Mouse (Mus musculus): Measurements from ENCODE around the gene Sf3a3.

- TF ChIP-seq GATA1 (IDR thresholded peaks at IDR 0.05; ENCODE audit: borderline replicate concordance, low read length) (no peak), FLI1 (IDR thresholded peaks at IDR 0.05; ENCODE audit: low read length) (no peak)
These were observed 11.2 kb upstream of the Sf3a3 start for GRCm38 (mm10) chr4:124703406-124703805.

All from megakaryocyte, embryonic 14.5 days (primary cell).